Mouse (Mus musculus) layer of hippocampus, adult 11-12 months (tissue): ENCODE results near the gene Vwa1.
A peak's percentile ranks its signal among the peaks of the same experiment; 100 is the strongest.

Source experiments
- DNase-seq: peaks from one replicate; pipeline ENCODE4 v3.0.0; 2022; ENCODE audit warnings: low spot score

Gene Vwa1

GRCm38 (mm10) chr4:155779498-155779897 lies 5.0 kb upstream of the Vwa1 start:
- DNase-seq = no peak

GRCm38 (mm10) chr4:155777816-155778215 lies 3.3 kb upstream of the Vwa1 start:
- no peak for DNase-seq

GRCm38 (mm10) chr4:155776704-155777335 lies 2.3 kb upstream of the Vwa1 start:
- DNase-seq = no peak

DNA sequence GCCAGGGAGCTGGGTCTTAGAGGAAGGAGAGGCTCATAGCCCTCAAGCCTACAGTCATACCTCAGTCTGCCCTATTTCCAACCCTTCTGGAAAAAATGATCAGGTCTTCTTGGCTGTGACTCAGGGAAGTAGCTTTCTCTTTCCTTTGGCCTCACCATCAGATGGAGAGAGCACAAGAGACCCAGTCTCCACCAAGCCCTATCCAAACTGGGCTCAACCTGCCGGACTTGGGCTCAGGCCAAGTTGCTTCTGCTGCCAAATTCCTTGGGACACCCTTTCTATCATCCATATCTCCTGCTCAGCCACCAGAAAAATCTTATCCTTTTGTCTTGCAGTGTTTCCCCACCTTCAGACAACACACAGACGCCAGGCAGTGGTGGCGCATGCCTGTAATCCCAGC lies 1.4 kb upstream of the Vwa1 start:
- no peak for DNase-seq

DNA sequence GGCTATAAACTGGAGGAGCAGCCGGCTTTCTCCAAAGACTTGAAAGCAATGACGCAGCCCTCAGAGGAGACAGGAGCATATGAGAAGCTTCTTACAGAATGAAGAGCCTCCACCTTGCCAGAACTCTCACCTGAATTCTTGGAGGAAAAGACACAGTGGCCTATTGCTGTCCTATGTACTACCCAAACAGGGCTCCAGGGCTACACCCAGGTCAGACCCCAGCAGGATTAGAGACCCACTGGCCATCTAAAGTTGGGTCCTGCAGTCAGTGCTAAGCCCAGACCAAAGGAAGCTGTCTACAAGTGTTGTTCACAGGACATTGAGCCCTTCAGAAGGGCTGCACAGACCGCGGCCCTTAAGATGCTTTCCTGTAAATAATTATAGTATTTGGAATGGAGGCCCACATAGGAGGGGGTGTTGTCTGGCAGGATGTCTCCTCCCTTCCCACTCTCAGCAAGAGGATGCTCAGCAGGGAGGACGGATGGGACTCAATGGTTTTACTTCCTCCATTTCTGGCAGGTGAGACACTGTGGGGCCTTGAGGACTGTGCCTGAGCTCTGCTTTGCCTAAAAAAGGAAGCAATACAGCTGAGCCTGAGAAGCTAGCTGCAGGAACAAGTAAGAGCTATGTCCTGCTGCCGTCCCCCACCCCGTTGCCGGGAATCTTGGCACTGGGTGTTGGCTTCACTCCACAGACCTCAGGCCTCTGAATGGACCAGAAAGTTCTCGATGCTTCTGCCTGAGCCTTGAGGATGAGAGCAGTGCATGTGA lies 658 bp upstream of the Vwa1 start:
- DNase-seq = no peak

DNA sequence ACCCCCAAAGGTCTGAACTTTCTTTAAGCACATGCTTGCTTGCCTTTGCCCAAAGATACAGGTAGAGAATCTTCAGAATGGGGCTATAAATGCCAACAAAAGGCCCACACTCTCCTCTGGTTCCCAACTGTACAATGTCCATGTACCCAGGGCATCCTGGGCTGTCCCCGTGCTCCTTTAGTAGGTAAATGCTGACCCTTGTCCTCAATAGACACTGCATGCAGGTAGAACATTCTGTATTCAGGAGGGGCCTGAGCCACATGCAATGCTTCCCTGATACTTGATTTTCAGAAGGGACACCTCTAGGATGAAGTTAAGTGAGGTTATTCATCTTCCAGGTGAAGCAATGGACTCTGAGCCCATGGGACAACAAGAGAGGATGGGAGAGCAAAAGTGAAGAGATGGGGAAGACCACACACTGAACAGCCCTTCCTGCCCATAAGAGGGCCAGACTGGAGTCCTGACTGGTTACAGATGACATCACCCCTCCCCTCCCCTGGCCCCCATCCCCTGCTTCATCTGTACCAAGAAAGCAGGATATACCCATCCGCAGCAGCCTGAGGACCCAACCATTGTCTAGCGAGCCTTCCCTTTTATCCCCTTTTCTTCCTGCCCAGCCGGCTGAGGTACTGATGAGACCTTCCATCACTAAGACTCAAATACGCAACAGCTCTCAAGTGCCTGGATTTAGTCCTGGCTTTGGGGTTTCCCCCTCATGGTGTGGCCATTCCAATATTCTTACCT lies 991 bp downstream of the Vwa1 start:
- DNase-seq = no peak

- no peak for DNase-seq
Measured at GRCm38 (mm10) chr4:155772786-155773185, 1.7 kb downstream of the Vwa1 start.

- peak; percentile 2 for DNase-seq
Measured at GRCm38 (mm10) chr4:155771706-155772105, 2.8 kb downstream of the Vwa1 start.

DNA sequence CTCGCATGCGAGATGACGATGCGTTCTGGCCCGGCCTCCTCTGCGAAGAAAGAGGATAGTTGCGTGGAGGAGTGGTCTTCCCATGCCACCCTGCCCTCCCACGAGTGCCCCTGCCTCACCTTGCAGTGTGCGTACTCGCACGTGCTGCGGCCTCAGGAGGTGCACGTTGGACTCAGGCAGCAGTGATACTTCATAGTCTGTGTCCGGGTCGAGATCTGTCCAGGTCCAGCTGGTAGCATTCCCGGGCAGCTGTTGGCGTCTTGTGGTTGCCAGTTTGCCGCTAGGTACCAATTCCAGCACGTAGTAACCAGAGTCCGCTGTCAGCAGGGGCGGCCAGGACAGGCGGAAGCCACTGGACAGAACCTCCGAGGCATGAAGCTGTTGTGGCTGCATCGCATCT lies 3.9 kb downstream of the Vwa1 start:
- DNase-seq = no peak

DNA sequence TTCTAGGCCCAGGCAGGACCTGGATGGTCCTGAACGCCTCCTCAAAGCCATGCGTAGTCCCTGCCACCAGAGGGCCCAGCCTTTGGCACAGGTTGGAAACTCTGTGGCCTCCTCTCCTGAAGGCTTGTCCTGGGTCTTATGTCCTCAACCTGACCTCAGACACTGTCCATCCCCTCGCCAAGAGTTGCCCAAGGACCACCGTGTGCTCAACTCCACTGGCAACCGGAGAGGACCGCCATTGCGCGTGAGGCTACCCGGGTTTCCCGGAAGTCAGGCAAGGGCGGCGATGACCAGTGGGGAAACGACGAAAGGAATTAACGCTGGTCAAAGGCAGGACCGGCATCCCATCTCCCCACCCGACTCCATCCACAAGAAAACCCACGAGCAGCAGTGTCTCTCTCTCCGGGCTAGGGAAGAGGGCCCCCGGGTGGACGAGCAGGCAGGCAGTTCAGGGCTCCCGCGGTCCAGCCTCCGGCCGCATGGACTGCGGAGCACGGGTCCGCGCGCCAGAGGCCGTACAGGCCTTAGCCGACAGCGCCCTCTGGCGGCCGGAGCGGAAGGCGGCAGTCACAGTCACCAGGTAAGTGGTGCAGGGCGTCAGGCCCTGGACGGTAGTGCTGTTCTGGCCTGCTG lies 4.5 kb downstream of the Vwa1 start:
- peak; percentile 92 for DNase-seq

DNA sequence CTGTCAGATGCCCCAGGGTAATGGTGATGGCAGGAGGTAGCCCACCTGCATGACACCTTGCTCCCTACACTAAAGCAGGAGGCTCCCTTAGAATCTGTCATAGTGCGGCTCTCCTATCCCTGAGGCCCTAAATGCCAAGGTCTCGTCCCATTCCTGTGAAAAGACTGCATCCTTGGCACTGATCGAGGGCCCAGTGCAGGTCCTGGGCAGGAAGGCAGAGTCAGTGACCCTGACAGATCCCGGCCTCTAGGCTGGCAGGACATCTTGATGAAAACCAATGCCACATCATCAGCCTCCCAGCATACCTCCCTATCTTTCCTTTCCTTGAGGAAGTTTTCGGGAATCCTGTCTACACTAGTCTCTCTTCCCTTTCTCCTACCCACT lies 5.0 kb downstream of the Vwa1 start:
- DNase-seq = no peak

GRCm38 (mm10) chr4:155762357-155762756 lies 12.1 kb downstream of the Vwa1 start:
- no peak for DNase-seq

DNA sequence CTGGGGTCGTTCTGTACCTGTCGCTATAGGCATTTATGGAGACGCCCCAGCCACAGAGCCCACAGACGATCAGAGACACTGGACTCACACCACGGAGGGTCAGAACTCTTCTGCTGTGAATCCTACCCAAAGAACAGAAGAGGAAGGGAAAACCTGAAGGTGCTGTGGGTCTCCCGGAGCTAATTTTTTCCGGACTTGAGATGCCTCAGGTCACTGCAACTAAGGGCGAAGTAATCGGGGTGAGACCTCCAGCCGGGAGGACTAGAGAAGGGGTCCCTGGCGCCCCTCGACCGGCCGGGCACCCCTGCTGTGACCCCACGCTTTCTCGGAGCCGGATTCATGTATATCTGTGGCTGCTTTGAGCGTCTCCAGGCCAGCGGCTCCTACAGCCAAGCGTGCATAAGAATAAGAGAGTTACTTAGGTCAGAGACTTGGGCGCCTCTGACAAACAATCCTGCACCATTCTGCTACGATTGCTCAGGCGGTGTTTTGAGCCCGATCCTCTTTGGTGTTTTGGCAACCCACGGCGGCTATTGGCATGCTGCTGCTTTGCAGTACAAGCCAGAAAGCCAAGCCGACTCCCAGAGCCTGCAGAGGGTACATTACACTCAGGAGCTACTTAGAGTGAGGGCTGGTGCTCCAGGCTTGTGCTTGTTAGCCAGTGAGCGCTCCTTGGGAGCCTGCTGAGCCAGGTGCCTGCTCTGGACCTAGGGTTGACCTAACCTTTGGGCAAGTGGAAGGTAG lies 13.0 kb downstream of the Vwa1 start:
- no peak for DNase-seq

DNA sequence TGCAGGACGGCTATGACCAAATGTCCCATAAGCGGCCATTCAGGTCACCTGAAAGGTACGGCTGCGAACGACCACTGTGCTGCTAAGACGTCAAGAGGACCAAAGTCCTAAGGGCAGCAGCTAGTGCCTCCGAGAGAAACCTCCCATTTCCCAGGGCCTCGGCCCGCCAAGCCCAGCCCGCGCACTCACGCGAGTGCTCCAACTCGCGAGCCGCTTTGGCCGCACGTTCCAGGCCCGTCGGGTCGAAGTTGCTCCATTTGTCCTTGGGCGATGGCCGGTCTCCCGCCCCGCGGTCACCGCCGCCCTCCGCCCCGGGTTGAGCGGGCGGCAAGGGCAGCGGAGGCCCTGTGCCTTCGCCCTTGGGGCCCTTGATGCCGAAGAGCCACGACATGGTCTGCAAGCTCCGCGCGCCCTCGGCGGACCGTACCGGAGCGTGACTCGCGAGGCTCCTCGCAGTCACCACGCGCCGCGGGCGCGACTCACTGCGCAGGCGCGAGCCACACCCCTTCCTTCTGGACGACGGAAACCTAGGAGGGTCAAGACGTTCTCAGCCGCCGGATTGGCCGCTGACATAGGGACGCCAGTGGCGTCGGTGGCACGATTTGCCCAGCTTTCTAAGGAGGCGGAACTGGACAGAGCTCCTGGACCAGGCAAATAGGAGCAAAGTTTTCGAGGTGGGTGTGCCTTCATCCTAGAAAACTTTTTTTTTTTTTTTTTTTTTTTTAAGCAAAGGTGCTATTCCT lies 13.7 kb downstream of the Vwa1 start, which contains the start of gene Atad3a:
Gene Atad3a, minus strand, starts transcription at position 481 of the 743 bp plus-strand sequence.
- peak; percentile 96 for DNase-seq

DNA sequence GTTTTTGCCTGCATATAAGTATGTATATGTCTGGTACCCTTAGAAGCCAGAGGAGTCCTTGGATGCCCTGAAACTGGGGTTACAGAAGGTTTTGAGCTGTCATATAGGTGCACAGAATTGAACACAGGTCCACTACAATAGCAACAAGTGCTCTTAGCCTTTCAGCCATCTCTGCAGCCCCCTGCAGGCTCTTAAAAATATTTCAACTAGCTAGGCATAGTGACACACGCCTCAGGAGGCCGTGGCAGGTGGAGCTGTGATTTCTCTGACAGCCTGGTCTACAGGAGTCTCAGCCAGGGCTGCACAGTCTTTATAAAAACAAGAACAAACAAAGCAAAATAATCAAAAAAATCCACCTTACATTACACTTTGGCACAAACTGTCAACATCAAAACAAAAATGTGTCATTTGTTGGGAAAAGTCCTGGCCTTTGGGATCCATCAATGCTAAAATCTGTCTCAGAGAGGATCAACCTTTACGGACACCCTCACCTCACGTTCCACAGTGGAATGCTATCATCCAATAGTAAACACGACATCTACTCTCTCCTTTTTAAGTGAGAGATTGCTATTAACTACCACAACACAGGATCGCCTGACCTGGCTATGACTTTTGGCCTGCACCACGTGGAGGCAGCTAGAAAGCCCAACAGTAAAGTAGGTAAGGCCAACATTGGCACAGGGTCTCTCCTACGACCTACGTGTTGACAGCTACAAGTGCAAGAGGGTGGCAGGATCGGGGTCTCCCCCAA lies 14.5 kb downstream of the Vwa1 start:
- no peak for DNase-seq

GRCm38 (mm10) chr4:155757011-155757410 lies 17.5 kb downstream of the Vwa1 start:
- no peak for DNase-seq

DNA sequence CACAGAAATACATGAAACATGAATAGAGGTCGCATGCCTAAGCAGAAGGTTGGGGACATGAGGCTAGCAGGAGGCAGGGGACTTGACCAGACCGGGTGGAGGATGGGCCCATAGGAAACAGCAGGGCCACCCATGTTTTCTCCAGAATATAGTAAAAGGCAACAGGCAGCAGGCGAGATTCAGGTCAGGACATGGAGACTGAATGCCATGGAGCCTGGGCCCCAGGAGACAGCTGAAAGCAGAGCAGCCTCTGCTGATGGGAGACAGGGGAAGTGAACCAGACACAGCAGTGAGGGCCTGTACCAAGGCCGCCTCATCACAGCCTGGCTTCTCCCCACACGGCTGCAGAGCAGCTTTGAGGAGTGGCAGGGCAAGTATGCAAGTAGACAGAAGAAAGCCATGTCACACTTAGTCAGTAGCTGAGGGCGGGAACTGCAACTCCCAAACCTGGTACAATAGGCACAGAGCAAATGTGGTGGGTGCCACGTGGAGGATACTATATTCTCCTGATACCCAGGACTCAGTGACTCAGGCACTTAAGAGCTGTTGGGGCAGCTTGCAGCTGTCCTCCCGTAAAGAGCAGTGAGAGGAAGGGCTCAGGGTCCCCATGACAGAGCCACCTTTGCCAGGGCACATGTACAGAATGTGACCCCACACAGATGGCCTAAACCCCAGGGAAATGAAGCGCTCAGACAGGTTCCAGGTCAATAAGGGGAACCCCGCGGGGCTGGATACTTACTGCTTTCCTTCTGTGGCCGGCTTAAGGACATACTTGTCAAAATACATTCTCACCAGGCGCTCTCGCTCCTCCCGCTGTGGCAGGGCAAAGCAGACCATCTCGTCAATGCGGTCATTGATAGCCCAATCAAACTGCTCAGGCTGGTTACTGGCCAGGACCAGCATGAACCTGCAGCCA lies 27.7 kb downstream of the Vwa1 start:
- DNase-seq = no peak

DNA sequence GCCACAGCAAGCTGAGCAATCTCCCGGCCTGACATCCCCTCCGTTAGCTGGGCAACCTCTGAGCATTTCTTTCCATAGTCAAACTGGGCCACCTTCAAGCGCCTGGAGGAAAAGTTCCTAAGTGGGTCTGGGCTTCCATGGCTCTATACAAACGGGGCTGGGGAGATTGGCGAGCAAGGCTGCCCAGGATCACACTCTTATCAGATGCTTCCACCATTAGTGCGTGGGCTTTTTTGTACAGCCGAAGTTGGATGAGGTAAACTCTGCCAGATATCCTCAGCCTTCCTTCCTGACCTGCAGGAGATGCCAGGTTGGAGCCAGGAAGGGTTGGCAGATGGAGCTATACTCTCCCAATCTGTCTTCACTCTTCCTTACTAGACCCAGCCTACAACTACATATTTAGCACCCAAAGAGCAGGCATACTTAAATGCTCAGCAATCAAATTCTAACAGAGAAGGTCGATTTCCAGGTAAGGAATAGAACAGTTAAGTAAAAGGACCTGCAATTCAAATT lies 28.4 kb downstream of the Vwa1 start:
- DNase-seq = no peak

- no peak for DNase-seq
Measured at GRCm38 (mm10) chr4:155745136-155745535, 29.4 kb downstream of the Vwa1 start.
